ENCODE assay signal across 9 mouse cellular contexts in genomic region chr11:87760301-87761081, GRCm38 (mm10). TPM values are rescaled to one million over a fixed set of nuclear protein-coding genes. Genes with fewer than 3 reads are reported as not detected.
A peak's percentile ranks its signal among the peaks of the same experiment; 100 is the strongest.
DNase-seq lines count a peak whose midpoint lies in the region; ATAC-seq and TF ChIP-seq lines count a peak whose summit lies in the region.
"Had no signal": no experiment of that assay in that cellular context is flagged by ENCODE, and none has a peak within 500 bp of the region (broad histone marks: within the 10 kb centered on the region; RNA-seq: fewer than 3 reads in every experiment).

Gene Tspoap1 (plus strand): TSS chr11:87760541.

- H3K4me3 ChIP-seq in G1E (ENCODE audit: low read depth, low read length): no peak within 1 kb of the TSS
- peak within 1 kb of the TSS; percentile 40 for H3K4me3 ChIP-seq in neural tube, embryonic 12.5 days

- H3K4me2 ChIP-seq in neural tube, embryonic 12.5 days (replicated peaks): peak within 1 kb of the TSS; percentile 96

- peaks cover 13% of the 10 kb centered on the region for H3K9me3 ChIP-seq in G1E (replicated peaks)
- H3K9me3 ChIP-seq in neural tube, embryonic 12.5 days: no peaks in the 10 kb centered on the region

- H3K9ac ChIP-seq in neural tube, embryonic 12.5 days: peak within 1 kb of the TSS; percentile 67

- peaks cover 21% of the 10 kb centered on the region for H3K36me3 ChIP-seq in G1E (replicated peaks)
- H3K36me3 ChIP-seq in neural tube, embryonic 12.5 days: no peaks in the 10 kb centered on the region

- peak; percentile 78 for DNase-seq in G1E (ENCODE audit: low spot score)
- DNase-seq in cerebellum, adult 9-10 months: peak; percentile 76
- peak; percentile 74 to 77 for DNase-seq in frontal cortex, postnatal 10 days (ENCODE audit: low spot score in 2 of 2)
- DNase-seq in left cerebral cortex, postnatal 4 days: peak; percentile 81
- DNase-seq in gastrocnemius, postnatal 14 days: no peak
- DNase-seq in gastrocnemius, postnatal 36 days: no peak
- no peak for DNase-seq in heart, adult 11 months

- peak; percentile 1; the same call in 1 of the 2 replicates for ATAC-seq in G1E (ENCODE audit: extremely low read depth, insufficient number of reproducible peaks, low FRiP score, poor library complexity, severe bottlenecking)
- peak; percentile 73; the same call in 1 of the 2 replicates for ATAC-seq in neural tube, embryonic 12.5 days (ENCODE audit: low FRiP score, low read depth)

- intact Hi-C loops in left cerebral cortex, postnatal 4 days (cut with DNase I): no loop called here
- intact Hi-C loops in gastrocnemius, postnatal 14 days (cut with DNase I; ENCODE audit: low total_unique reads): no loop called here
- intact Hi-C loops in gastrocnemius, postnatal 36 days (cut with DNase I): no loop called here

- no peak for TF ChIP-seq CTCF in G1E (IDR thresholded peaks at IDR 0.05; ENCODE audit: low read depth, low read length)

- H3K27me3 ChIP-seq in G1E (ENCODE audit: insufficient read depth, low read length): peaks cover 45% of the 10 kb centered on the region
- H3K27me3 ChIP-seq in neural tube, embryonic 12.5 days (replicated peaks): peaks cover 53% of the 10 kb centered on the region

- peaks cover 23% of the 10 kb centered on the region for H3K4me1 ChIP-seq in G1E (ENCODE audit: insufficient read depth, low read depth, low read length)
- peaks cover 42% of the 10 kb centered on the region for H3K4me1 ChIP-seq in neural tube, embryonic 12.5 days

- WGBS in neural tube, embryonic 12.5 days: 5% methylated on average over 23 of the region's 23 CpGs

- H3K27ac ChIP-seq in neural tube, embryonic 12.5 days: no peak within 1 kb of the TSS; the same call in 1 of the 2 replicates
- H3K27ac ChIP-seq: macrophage had no signal

RNA-seq across cellular contexts. Expression of gene Tspoap1, which starts in this region (rescaled TPM):
- total RNA-seq in G1E (2014; fragmentation: Nextera tagmentation): 3.9 and 9.9 TPM in 2 replicates
- 17.4 and 21.2 TPM in 2 replicates for total RNA-seq in G1E (2017)
- polyA plus RNA-seq in G1E (2012): 10.2 and 10.4 TPM in 2 replicates
- 100 to 1,000 TPM; 180 to 186 TPM for total RNA-seq in left cerebral cortex, postnatal 4 days (2021)
- polyA plus RNA-seq in neural tube, embryonic 12.5 days (2016; fragmentation: Nextera tagmentation; extraction: Ambion mirVana): 23.6 and 26.1 TPM in 2 replicates
- under 1 TPM; 0.04 TPM for total RNA-seq in gastrocnemius, postnatal 14 days (2021)
- under 1 TPM in 1 of 2 experiments, not detected in 1; 0.13 TPM for total RNA-seq in gastrocnemius, postnatal 36 days (2021)

Comparison
In these comparisons a context has a peak if more than half of its experiments do, and no peak if none do; other contexts are left out.
1. RNA of gene Tspoap1 (total RNA-seq): 180 to 186 TPM in left cerebral cortex, postnatal 4 days; 3.9 to 21.2 TPM in G1E, 0.13 TPM in gastrocnemius, postnatal 36 days and 0.04 TPM in gastrocnemius, postnatal 14 days; every median in the first group is over 4 times any median in the second.
2. DNase-seq: peak in G1E (single experiment), cerebellum, adult 9-10 months (single experiment), frontal cortex, postnatal 10 days (2 of 2) and left cerebral cortex, postnatal 4 days (single experiment); none in gastrocnemius, postnatal 14 days (single experiment), gastrocnemius, postnatal 36 days (0 of 2) and heart, adult 11 months (single experiment).